Mouse (Mus musculus): Measurements from ENCODE around the gene Catsper2.

GRCm38 (mm10) chr2:121448136-121448535 is 34.5 kb upstream of the Catsper2 start:
- TF ChIP-seq CTCF (IDR thresholded peaks at IDR 0.05; ENCODE audit: borderline replicate concordance, extremely low read depth, insufficient read depth, insufficient read length) (peak; percentile 21; the same call in 1 of the 2 replicates), POLR2A (IDR thresholded peaks at IDR 0.05; ENCODE audit: borderline replicate concordance, extremely low read depth, insufficient read depth, insufficient read length, poor library complexity, severe bottlenecking) (no peak)
